Mouse (Mus musculus) brain, embryonic 18.5 days (tissue): ENCODE results near the gene Oprm1.
A peak's percentile ranks its signal among the peaks of the same experiment; 100 is the strongest.

Experiments used
- DNase-seq: peaks from one replicate; pipeline ENCODE4 v3.0.0-alpha.2; 2012; ENCODE audit warnings: low read depth, low spot score

Gene Oprm1

DNA sequence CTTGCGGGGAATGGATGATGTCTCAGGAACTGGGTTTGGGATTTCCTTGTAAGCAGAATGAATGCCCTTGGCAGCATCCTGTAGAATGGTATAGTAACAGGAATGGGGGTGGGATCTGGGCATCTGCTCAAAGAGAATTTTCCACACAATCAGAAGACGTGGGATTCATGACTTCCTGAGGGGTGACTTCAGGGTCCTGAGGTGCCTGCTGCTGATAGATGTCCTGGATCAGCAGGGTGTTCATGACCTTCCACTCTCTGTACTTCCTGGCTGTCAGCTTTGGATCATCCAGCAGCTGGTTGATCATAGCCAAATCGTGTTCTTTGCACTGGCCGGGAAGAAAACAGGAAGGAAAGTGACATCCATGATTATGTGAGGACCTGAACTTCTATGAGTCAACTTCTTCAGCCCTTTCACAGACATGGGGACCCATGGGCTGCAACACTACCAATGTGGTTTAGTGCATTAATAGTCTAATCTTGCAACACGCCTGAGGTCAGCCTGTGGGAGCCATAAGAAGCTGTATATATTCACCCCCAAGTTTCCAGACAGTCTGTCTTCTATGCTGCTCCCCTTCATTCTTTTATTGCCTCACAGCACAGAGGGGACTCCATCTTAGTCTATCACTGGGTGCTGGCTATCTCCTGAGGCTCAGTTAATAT, 132.2 kb downstream of the Oprm1 start:
- DNase-seq = no peak

DNA sequence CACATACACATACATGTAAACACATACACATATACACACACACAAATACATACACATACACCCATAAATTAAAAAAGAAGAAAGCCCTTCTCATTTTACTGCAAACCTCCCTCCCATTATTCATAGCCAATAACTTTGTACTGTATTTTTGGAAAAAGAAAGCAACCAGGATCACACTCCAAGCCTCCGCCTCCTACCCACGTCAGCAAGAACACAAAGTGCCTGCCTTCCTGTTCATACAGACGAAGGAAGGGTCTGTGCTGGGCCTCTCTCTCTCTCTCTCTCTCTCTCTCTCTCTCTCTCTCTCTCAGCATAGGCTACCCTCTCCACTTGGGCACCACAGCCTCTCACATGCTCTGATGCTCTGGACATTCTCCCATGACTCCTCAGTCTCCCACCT, 137.5 kb downstream of the Oprm1 start:
- no peak for DNase-seq

DNA sequence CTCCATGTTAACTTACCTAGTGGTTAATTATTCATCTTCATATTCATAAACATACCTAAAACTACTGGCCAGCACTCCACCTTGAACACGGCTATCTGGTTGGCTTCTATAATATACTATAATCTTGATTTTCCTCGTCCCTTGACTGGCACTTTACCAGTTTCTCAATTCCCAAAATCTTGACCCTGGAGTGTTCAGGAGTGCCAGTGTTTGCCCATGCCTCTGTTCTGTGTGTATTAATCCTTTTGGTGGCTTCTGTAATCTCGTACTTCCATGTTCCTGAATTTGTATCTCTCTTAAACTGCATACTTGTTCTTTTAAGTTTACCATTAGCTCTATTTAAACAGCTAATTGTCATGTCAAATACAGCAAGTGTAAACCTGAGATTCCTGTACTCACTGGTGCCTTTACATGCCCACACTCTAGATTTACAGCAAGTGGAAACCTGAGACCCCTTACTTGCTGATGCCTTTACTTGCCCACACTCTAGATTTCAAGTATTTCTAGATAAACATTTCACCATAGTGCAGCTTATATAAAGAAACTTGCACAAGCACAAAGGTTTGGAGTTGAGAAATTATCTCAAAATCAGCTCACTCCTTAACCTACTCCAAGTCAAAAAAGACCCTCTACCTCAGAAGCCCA, 138.5 kb downstream of the Oprm1 start:
- DNase-seq = no peak

DNA sequence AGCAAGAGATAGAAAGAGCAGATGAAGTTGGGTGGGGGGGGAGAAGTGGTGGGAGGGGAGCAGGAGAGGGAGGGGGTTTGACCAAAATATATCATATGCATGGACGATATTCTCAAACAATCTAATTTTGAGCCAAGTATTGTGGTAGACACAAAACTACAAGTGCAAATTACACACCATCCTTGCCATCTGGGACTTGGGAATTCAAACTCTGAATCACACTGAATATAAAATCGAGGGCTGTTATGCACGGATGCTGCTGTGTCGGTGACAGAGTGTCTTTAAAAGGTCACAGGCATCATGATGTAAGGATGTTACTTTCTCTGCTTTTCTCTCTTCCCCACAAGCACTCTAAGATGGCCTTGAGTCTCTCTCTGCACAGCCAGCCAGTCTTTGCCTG, 141.8 kb downstream of the Oprm1 start:
- DNase-seq = no peak

DNA sequence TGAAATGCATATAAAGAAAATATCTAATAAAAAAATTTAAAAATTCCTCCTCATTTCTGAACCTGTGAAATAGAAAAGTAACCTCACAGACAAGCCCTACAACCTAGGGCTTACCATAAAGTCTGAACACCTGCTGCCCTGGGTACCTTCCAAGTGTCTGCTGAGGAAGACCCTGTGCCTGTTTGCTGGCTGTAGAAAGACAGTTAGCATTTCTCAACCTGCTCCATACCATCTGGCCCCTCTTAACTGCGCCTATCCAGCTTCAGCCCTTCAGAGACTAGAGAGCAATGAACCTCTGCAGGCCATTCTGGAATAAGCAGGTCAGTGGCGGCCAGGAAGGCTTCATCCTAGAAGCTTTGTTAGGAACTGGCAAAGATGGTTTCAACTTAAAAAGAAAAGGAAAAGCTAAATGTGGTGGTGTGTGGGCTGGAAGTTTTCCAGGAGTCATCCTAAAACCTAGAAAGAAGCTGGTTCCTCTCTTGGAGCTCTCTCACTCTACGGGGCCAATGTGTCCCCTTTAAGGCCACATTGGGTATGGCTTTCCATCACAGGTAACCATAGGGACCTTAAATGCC, 143.6 kb downstream of the Oprm1 start:
- DNase-seq = no peak

DNA sequence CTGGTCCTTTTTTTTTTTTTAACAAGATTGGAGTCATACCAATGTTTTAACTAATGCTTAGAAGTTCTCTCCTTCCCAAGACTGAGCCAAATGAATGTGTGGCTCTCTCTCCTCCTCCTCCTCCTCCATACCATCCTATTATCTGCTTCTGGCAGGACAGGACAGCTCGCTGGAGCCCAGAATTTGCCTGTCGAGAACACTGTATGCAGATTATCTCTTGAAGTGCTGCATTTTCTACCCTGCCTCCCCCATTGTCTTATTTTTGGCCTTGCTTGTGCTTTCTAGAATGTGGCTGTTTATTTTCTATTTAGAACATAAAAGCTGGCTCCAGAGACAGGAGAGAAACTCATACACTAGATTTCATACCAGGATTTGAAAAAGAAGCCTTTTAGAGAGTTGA, 151.5 kb downstream of the Oprm1 start:
- DNase-seq = no peak

DNA sequence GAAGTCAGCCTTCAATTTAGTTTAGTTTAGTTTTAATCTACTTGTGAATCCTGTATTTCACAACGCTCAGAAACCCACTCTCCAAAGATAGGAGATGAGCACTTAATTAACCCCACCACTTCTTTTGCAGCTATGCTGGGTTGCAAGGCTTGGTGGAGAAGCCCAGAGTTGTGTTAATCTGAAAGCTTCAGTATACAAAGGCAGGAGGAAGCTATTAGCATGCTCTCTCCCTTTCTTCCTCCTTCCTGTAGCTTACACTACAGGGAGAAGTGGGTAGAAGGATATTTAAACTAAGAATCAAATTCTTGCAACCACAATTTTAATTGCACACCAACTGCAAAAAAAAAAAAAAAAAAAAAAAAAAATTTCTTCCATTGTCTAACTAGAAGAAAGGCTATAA, 157.7 kb downstream of the Oprm1 start:
- no peak for DNase-seq

DNA sequence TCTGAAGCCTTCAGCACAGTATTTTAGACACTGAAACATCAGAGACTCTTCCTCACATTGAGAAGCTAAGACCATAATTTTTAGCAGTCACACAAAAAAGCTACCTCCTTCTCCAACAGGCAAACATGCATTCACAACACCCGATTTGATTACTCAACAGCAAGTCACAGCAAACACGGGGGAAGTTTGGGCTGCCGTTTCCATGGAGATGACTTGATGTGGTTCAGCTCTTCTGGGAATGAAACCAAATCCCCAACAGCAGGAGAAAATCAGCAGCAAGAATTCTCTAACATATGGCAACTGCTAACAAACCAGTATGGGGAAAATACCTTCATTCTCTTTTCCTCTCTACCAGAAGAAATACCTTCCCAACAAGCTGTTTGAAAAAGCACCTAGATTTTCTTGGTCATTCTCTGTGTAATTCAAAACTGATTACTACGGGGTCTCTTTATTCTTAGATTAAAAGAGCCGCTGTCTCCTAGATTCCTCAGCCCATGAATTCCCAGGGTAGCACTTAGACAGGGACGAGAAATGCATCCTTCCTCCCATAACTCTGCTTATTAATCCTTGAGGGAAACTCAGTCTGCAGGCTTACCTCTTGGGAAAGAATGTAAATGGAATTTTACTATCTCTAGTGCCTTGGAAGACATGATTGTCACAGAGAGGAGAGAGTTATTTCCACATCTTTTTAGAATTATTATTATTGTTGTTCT, 158.4 kb downstream of the Oprm1 start:
- peak; percentile 87 for DNase-seq

DNA sequence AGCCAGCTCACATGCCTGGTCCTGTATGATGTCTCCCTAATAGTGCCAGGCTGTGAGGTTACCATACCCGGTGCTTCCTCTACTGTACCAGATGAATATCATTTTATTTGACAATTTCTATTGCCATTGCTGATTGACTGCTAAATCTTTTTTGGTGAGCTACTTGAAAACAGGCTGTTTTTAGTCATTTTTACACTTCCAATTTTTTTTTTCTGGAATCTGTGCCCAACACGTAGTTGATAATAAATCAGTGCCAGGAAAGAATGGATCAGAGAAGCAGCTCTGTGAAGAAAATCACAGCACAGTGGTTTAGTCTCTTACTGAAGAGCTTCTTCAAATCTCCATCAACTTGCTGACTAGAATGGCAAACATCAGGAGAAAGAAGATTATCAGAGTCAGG, 168.4 kb downstream of the Oprm1 start:
- DNase-seq = no peak

DNA sequence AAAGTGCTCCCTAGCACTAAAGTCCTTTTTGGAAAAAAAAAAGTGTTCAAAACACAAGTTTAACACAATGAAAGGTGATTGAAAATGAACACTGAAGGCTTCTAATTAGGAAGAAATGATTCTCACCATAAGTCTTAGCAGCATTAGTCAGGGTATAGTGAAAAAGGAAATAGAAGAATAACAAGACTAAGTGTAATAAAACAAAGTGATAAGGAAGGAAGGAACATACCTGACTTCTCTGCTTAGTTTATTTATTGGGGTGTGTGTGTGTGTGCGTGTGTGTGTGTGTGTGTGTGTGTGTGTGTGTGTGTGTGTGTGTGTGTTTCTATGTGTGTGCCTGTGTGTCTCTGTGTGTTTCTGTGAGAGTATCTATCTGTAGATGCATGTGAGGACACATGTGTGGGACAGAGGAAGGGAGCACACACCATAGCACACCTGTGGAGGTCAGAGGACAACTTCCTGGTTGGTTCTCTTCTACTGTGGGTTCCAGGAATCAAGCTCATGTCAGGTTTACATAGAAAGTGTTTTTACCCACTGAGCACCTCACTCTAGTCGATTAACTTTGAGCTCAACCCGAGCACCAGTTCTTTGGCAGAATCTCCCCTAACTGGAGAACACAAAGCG, 169.4 kb downstream of the Oprm1 start:
- no peak for DNase-seq

DNA sequence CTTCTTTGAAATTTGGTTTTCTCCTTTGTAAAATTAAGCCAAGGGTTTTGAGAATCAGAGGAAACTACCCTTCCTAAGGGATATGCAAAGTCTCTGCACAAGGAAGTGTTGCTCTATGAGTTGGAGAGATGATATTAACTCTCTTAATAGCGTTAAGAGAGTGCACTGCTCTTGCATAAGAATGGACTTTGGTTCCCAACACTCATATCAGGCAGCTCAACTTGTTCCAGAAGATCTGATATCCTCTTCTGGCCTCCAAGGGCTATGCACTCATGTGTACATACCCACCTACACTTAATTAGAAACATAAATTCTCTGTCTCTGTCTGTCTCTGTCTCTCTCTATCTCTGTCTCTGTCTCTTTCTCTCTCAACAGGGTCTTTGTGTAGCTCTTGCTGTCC, 170.6 kb downstream of the Oprm1 start:
- DNase-seq = no peak

DNA sequence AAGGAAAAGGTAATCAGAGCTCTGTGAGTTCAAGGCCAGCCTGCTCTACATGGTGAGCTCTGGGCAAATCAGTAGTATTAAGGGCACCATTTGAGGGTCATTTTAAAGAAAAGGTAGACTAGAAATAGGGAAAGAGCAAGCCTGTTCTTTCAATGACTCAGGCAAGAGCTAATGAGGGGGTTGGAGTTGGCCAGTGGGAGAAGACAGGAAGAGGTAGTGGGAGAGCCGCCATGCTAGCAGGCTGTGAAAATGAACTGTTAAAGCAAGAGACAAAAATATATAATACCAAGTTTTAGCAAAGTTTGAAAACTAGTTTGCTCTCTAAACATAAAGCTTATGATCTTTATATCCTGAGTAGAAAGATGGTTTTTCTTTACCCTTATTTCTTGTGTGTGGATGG, 172.1 kb downstream of the Oprm1 start:
- DNase-seq = no peak

GRCm38 (mm10) chr10:6930889-6931288, 172.6 kb downstream of the Oprm1 start:
- DNase-seq = no peak

DNA sequence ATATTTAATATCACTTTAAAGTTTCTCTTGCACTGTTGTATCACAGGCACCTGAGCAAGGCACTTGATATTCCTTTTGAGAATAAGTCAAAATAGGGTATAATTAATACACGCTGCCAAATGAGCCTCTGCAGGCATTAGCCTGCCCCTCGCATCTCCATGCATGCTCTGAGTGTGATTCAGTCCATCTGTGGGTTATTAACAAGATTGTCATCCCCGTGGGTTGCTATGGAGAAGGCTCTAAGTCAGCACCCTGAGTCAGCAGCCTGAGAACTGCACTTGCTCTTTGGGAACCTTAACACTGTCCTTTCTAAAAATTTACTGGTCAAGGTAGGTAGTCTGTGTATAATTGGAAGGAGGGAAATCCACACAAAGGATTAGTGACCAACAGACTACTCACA, 176.5 kb downstream of the Oprm1 start:
- no peak for DNase-seq

- no peak for DNase-seq
These were observed 178.5 kb downstream of the Oprm1 start for GRCm38 (mm10) chr10:6936671-6937425.

- DNase-seq = no peak
These were observed 194.8 kb downstream of the Oprm1 start for GRCm38 (mm10) chr10:6953115-6953514.

DNA sequence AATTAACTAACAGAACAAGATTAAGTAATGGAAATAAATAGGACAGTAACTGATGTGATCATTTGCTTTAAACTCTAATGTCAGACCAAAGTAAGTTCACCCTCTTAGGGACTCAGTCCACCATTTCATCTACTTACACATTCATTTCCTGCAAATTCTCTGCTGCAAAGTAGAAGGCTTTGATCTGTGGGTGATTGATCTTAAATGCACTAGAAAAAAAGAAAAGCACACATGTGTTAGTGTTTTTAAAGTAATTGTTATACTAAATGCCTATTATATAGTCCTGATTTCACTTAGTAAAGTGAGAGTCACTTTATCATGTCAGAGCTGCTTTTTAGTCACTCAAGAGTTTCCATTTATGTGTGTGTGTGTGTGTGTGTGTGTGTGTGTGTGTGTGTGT, 196.2 kb downstream of the Oprm1 start:
- DNase-seq = no peak

- no peak for DNase-seq
These were observed 198.1 kb downstream of the Oprm1 start for GRCm38 (mm10) chr10:6956357-6956756.

GRCm38 (mm10) chr10:6958791-6959190, 200.5 kb downstream of the Oprm1 start:
- no peak for DNase-seq

- no peak for DNase-seq
These were observed 209.4 kb downstream of the Oprm1 start for GRCm38 (mm10) chr10:6967588-6968242.

DNA sequence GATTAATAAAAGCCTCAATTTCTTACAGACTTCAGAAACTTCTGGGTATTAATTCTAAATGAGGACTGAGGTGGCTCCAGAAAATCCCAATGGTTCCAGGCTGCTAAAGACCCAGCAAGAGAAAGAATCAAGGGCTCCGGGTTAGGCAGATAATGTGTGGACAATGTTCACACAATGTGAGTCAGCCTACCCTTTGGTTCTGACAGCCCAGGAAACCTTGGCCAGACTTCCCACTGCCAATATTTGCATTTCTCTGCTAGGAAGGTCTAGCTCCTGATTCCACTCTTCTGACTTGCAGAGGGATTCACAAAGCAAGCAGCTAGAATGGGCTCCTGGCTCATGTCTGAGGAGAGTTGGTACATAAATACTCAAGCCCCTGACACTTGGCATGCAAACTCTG, 210.0 kb downstream of the Oprm1 start:
- DNase-seq = no peak
